28 mouse cellular contexts compared by ENCODE assay signal in the genomic region with DNA sequence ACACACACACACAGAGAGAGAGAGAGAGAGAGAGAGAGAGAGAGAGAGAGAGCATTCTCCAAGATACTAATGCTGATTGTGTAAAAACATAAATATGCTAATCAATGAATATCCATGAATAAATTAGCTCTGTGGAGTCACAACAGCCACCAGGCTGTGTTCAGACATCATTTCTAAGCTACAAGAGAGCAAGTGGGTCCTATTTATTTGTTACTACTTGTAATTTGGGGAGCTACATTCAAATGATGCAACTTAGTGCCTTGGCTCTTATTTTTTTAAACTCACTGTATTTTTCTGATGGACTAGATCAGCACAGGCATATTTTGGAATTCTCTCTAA.
DNase-seq lines count a peak whose midpoint lies in the region; ATAC-seq and TF ChIP-seq lines count a peak whose summit lies in the region.
"Had no signal": no experiment of that assay in that cellular context is flagged by ENCODE, and none has a peak within 500 bp of the region (broad histone marks: within the 10 kb centered on the region; RNA-seq: fewer than 3 reads in every experiment).

No protein-coding gene starts in this region.

- H3K4me3 ChIP-seq in hindbrain, embryonic 13.5 days, result no peak overlapping the region
- no peak overlapping the region for H3K4me3 ChIP-seq in hindbrain, postnatal 0 days (ENCODE audit: low read length)
- no peak overlapping the region for H3K4me3 ChIP-seq in forebrain, embryonic 12.5 days (replicated peaks)
- no peak overlapping the region for H3K4me3 ChIP-seq in forebrain, postnatal 0 days (ENCODE audit: low read depth, low read length)
- H3K4me3 ChIP-seq: erythroblast, embryonic 14.5 days; hindbrain, embryonic 12.5 days; kidney, embryonic 15.5 days; layer of hippocampus, adult 2 months; left cerebral cortex, adult 2 months; liver, embryonic 13.5 days; myocyte had no signal

- H3K4me2 ChIP-seq in hindbrain, embryonic 13.5 days, result no peak overlapping the region
- no peak overlapping the region for H3K4me2 ChIP-seq in hindbrain, postnatal 0 days (ENCODE audit: low read depth, low read length)
- H3K4me2 ChIP-seq in forebrain, embryonic 12.5 days, result no peak overlapping the region
- no peak overlapping the region for H3K4me2 ChIP-seq in forebrain, postnatal 0 days (ENCODE audit: low read depth)
- H3K4me2 ChIP-seq: hindbrain, embryonic 12.5 days; kidney, embryonic 15.5 days; liver, embryonic 13.5 days had no signal

- H3K4me1 ChIP-seq in hindbrain, embryonic 13.5 days (replicated peaks), result peaks cover 19% of the 10 kb centered on the region
- no peaks in the 10 kb centered on the region for H3K4me1 ChIP-seq in hindbrain, postnatal 0 days (ENCODE audit: insufficient read depth, low read length)
- H3K4me1 ChIP-seq in forebrain, embryonic 12.5 days, result peaks cover 31% of the 10 kb centered on the region
- no peaks in the 10 kb centered on the region for H3K4me1 ChIP-seq in forebrain, postnatal 0 days (ENCODE audit: insufficient read depth)
- H3K4me1 ChIP-seq: kidney, embryonic 15.5 days; liver, embryonic 13.5 days had no signal

- intact Hi-C loops in left cerebral cortex, postnatal 36 days (cut with DNase I), result no loop called here

- no peak overlapping the region for H3K27ac ChIP-seq in hindbrain, embryonic 13.5 days
- H3K27ac ChIP-seq in hindbrain, postnatal 0 days, result no peak overlapping the region
- H3K27ac ChIP-seq in forebrain, embryonic 12.5 days, result peak overlapping the region; percentile 65
- H3K27ac ChIP-seq in forebrain, postnatal 0 days (ENCODE audit: low read depth, low read length), result no peak overlapping the region
- H3K27ac ChIP-seq: kidney, embryonic 15.5 days; layer of hippocampus, adult 2 months; left cerebral cortex, adult 2 months; liver, embryonic 13.5 days; macrophage had no signal

- no peaks in the 10 kb centered on the region for H3K36me3 ChIP-seq in hindbrain, embryonic 13.5 days
- no peaks in the 10 kb centered on the region for H3K36me3 ChIP-seq in hindbrain, postnatal 0 days (ENCODE audit: insufficient read depth, low read length)
- H3K36me3 ChIP-seq in forebrain, embryonic 12.5 days (replicated peaks), result no peaks in the 10 kb centered on the region
- no peaks in the 10 kb centered on the region for H3K36me3 ChIP-seq in forebrain, postnatal 0 days (ENCODE audit: insufficient read depth)
- H3K36me3 ChIP-seq: hindbrain, embryonic 12.5 days; kidney, embryonic 15.5 days; liver, embryonic 13.5 days had no signal

- no peak for DNase-seq in hindbrain, postnatal 0 days (ENCODE audit: low spot score)
- peak; percentile 62 for DNase-seq in brain, embryonic 14.5 days (ENCODE audit: low read depth)
- no peak for DNase-seq in forebrain, postnatal 0 days
- no peak for DNase-seq in thymus, postnatal 36 days
- DNase-seq in thymus, postnatal 4 days, result no peak
- no peak for DNase-seq in left cerebral cortex, postnatal 36 days (ENCODE audit: low spot score in 2 of 2)
- DNase-seq: adrenal gland, postnatal 14 days; cerebellum, adult 11-12 months; gastrocnemius, postnatal 14 days; heart, postnatal 14 days; kidney, adult 18-20 months; kidney, postnatal 25 days; liver, embryonic 13.5 days; lung, adult 18-20 months; right cerebral cortex, adult 18-20 months; spleen, adult 18-20 months; thymus, postnatal 14 days had no signal

- peak; percentile 24; the same call in 1 of the 2 replicates for ATAC-seq in hindbrain, embryonic 13.5 days (ENCODE audit: low FRiP score)
- no peak for ATAC-seq in hindbrain, postnatal 0 days
- no peak for ATAC-seq in forebrain, embryonic 12.5 days (ENCODE audit: low FRiP score)
- peak; percentile 40; the same call in 1 of the 2 replicates for ATAC-seq in forebrain, postnatal 0 days
- ATAC-seq: lung, postnatal 0 days; Patski had no signal

- H3K9me3 ChIP-seq in hindbrain, embryonic 13.5 days, result no peaks in the 10 kb centered on the region
- H3K9me3 ChIP-seq in hindbrain, postnatal 0 days (ENCODE audit: low read length), result no peaks in the 10 kb centered on the region
- no peaks in the 10 kb centered on the region for H3K9me3 ChIP-seq in forebrain, embryonic 12.5 days
- no peaks in the 10 kb centered on the region for H3K9me3 ChIP-seq in forebrain, postnatal 0 days (ENCODE audit: low read length)
- H3K9me3 ChIP-seq: hindbrain, embryonic 12.5 days; kidney, embryonic 15.5 days; liver, embryonic 13.5 days had no signal

- no peak for TF ChIP-seq CTCF in hindbrain, postnatal 0 days (IDR thresholded peaks at IDR 0.05; ENCODE audit: low read depth)
- TF ChIP-seq CTCF in brain, embryonic 14.5 days (IDR thresholded peaks at IDR 0.05; ENCODE audit: borderline replicate concordance, extremely low read depth, insufficient read depth, insufficient read length), result no peak
- TF ChIP-seq CTCF in forebrain, postnatal 0 days (IDR thresholded peaks at IDR 0.05; ENCODE audit: low read depth), result no peak

- no peak for TF ChIP-seq POLR2A in brain, embryonic 14.5 days (IDR thresholded peaks at IDR 0.05; ENCODE audit: borderline replicate concordance, extremely low read depth, insufficient read depth, insufficient read length, poor library complexity, severe bottlenecking)

- no peak overlapping the region for H3K9ac ChIP-seq in hindbrain, embryonic 13.5 days
- no peak overlapping the region for H3K9ac ChIP-seq in hindbrain, postnatal 0 days (replicated peaks; ENCODE audit: low read length)
- no peak overlapping the region for H3K9ac ChIP-seq in forebrain, embryonic 12.5 days
- no peak overlapping the region for H3K9ac ChIP-seq in forebrain, postnatal 0 days
- H3K9ac ChIP-seq: hindbrain, embryonic 12.5 days; kidney, embryonic 15.5 days; liver, embryonic 13.5 days had no signal

- H3K27me3 ChIP-seq in hindbrain, embryonic 13.5 days, result no peaks in the 10 kb centered on the region
- H3K27me3 ChIP-seq in hindbrain, postnatal 0 days (ENCODE audit: insufficient read depth, low read length), result no peaks in the 10 kb centered on the region
- H3K27me3 ChIP-seq in forebrain, embryonic 12.5 days, result no peaks in the 10 kb centered on the region
- H3K27me3 ChIP-seq in forebrain, postnatal 0 days (ENCODE audit: insufficient read depth, low read length), result no peaks in the 10 kb centered on the region
- H3K27me3 ChIP-seq: hindbrain, embryonic 12.5 days; kidney, embryonic 15.5 days; liver, embryonic 13.5 days; Patski had no signal

Comparison
In these comparisons a context has a peak if more than half of its experiments do, and no peak if none do; other contexts are left out.
1. ATAC-seq: peak in hindbrain, embryonic 13.5 days (single experiment) and forebrain, postnatal 0 days (single experiment); none in hindbrain, postnatal 0 days (single experiment) and forebrain, embryonic 12.5 days (single experiment).